Mouse (Mus musculus): ENCODE measurements around the gene Vmn2r11. TPM values are rescaled to one million over a fixed set of nuclear protein-coding genes. Genes with fewer than 3 reads are reported as not detected.
"Not testable (repeated sequence)": the region's sequence is repeated elsewhere in the genome, so short reads cannot be mapped to it uniquely, and the experiment has no call there.

The Vmn2r11 gene
- polyA plus RNA-seq (2014; fragmentation: Nextera tagmentation; extraction: Ambion mirVana), result not detected in 2 replicates

DNA sequence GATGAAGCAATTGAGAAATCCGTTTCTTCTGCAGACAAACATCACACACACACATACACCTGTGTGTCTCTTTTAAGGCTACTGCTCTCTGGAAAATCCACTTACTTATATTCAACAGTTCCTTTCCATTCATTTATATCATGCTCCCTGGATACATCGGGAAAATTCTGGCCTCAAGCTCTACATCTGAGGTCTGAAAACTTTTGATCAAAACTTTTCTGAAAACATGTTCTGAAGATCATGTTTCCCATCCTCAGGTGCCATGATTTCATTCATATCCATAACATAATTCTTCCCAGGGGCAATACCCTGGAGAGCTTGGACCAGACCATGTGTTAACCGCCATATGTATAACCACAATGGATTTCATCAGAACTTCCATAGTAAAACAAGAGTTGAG lies at the start of gene Vmn2r11:
TSS of gene Vmn2r11 (minus strand) at position 101 of the 400 bp plus-strand sequence.
- 70% methylated on average over 3 of the region's 3 CpGs for WGBS (ENCODE audit: insufficient replicate concordance)

DNA sequence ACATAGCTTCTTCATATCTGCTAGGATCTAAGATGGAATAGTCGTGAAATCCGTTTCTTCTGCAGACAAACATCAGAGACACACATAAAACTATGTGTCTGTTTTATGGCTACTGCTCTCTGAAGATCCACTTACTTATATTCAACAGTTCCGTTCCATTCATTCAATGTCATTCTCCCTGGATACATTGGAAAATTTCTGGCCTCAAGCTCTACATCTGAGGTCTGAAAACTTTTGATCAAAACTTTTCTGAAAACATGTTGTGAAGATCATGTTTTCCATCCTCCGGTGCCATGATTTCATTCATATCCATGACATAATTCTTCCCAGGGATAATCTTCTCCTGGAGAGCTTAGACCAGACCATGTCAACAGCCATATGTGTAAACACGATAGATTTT lies 38.5 kb upstream of the Vmn2r11 start, which contains the start of gene Vmn2r12:
TSS of gene Vmn2r12 (minus strand) at position 101 of the 400 bp plus-strand sequence.
- not testable (repeated sequence) for H3K9me3 ChIP-seq (replicated peaks; ENCODE audit: control insufficient read depth, low read length); H3K4me3 ChIP-seq (ENCODE audit: low read depth, low read length); ATAC-seq (replicated peaks; ENCODE audit: insufficient number of reproducible peaks, low FRiP score, low TSS enrichment); H3K4me1 ChIP-seq (ENCODE audit: control insufficient read depth, insufficient read depth, low read length); H3K9ac ChIP-seq (ENCODE audit: low read depth, low read length); H3K27ac ChIP-seq (ENCODE audit: low read depth, low read length); H3K27me3 ChIP-seq (ENCODE audit: control insufficient read depth, insufficient read depth, low read length); H3K4me2 ChIP-seq; H3K36me3 ChIP-seq (ENCODE audit: control insufficient read depth, insufficient read depth, low read length)
- WGBS (ENCODE audit: insufficient replicate concordance), result 73% methylated on average over 5 of the region's 5 CpGs

More for the DNA sequence above, at the start of gene Vmn2r11:
- not testable (repeated sequence) for H3K4me1 ChIP-seq (ENCODE audit: control insufficient read depth, insufficient read depth, low read length); H3K27ac ChIP-seq (ENCODE audit: low read depth, low read length); H3K4me2 ChIP-seq; H3K27me3 ChIP-seq (ENCODE audit: control insufficient read depth, insufficient read depth, low read length); H3K9ac ChIP-seq (ENCODE audit: low read depth, low read length); H3K36me3 ChIP-seq (ENCODE audit: control insufficient read depth, insufficient read depth, low read length); H3K9me3 ChIP-seq (replicated peaks; ENCODE audit: control insufficient read depth, low read length); H3K4me3 ChIP-seq (ENCODE audit: low read depth, low read length); ATAC-seq (replicated peaks; ENCODE audit: insufficient number of reproducible peaks, low FRiP score, low TSS enrichment)

DNA sequence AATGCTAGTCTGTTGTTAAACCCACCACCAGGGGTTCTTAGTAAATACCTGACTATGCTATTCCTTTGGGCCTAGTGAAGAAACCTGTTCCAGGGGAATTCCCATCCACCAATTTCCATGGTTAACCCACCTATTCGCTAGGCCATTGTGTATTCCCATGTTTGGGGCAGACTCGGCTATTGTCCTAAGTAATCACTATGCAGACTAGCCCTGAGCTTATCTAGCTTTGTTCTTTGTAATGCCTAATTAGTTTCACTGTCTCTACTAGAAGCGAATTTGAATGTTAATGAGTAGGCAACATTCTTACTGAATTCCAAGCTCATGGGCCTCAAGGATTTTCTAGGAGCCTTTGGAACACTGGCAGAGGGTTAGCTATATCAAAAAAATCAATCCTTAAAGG lies 37.1 kb upstream of the Vmn2r11 start:
- not testable (repeated sequence) for H3K9me3 ChIP-seq (replicated peaks; ENCODE audit: control insufficient read depth, low read length); H3K4me1 ChIP-seq (ENCODE audit: control insufficient read depth, insufficient read depth, low read length); H3K36me3 ChIP-seq (ENCODE audit: control insufficient read depth, insufficient read depth, low read length); H3K9ac ChIP-seq (ENCODE audit: low read depth, low read length); ATAC-seq (replicated peaks; ENCODE audit: insufficient number of reproducible peaks, low FRiP score, low TSS enrichment); H3K27me3 ChIP-seq (ENCODE audit: control insufficient read depth, insufficient read depth, low read length); H3K4me3 ChIP-seq (ENCODE audit: low read depth, low read length); H3K4me2 ChIP-seq; H3K27ac ChIP-seq (ENCODE audit: low read depth, low read length)
- 78% methylated on average over 3 of the region's 3 CpGs for WGBS (ENCODE audit: insufficient replicate concordance)

DNA sequence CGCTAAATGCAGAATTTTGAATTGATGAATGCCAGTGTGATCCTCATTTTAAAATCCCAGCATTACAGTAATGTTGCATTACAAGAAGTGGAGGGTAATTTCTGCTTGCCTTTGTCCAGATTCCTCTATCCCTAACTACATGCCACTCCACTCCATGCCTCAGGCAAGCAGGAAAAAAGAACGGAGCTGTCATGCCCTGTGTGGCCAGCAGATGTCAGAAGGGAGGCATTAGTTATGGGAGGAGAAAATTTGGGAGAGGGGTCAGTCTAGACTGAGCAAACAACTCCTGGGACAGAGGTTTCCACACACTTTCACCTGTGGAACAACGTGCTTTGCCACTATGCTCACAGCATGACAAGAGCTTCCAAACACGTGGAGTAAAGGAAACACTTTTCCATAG lies 12.6 kb upstream of the Vmn2r11 start:
- H3K27me3 ChIP-seq (ENCODE audit: control insufficient read depth, insufficient read depth, low read length); ATAC-seq (replicated peaks; ENCODE audit: insufficient number of reproducible peaks, low FRiP score, low TSS enrichment); H3K4me1 ChIP-seq (ENCODE audit: control insufficient read depth, insufficient read depth, low read length); H3K9me3 ChIP-seq (replicated peaks; ENCODE audit: control insufficient read depth, low read length); H3K27ac ChIP-seq (ENCODE audit: low read depth, low read length); H3K36me3 ChIP-seq (ENCODE audit: control insufficient read depth, insufficient read depth, low read length); H3K4me3 ChIP-seq (ENCODE audit: low read depth, low read length); H3K4me2 ChIP-seq; H3K9ac ChIP-seq (ENCODE audit: low read depth, low read length): not testable (repeated sequence)
- WGBS (ENCODE audit: insufficient replicate concordance), result 35% methylated on average over 4 of the region's 4 CpGs

DNA sequence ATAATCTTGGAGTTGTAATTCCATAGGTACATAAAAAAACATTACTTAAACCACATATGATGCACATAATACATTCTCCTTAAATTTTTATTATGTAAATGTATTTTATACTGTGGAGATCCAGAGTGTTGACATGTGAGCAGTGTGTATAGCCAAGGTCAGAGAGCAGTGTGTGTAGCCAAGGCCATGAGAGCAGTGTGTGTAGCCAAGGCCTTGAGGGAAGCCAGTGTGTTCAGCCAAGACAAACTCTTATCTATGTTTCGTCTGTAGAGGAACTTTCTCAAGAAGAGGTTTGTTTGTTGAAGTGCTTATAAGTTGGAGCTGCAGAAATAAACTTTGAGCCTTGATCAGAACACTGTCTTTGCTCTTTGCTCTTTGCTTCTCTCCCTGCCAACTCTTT lies 4.1 kb downstream of the Vmn2r11 start:
- H3K27ac ChIP-seq (ENCODE audit: low read depth, low read length), result no peak overlapping the region
- no peak overlapping the region for H3K4me3 ChIP-seq (ENCODE audit: low read depth, low read length)
- no peaks in the 10 kb centered on the region for H3K4me1 ChIP-seq (ENCODE audit: control insufficient read depth, insufficient read depth, low read length)
- no peak for ATAC-seq (replicated peaks; ENCODE audit: insufficient number of reproducible peaks, low FRiP score, low TSS enrichment)
- no peaks in the 10 kb centered on the region for H3K27me3 ChIP-seq (ENCODE audit: control insufficient read depth, insufficient read depth, low read length)
- H3K9me3 ChIP-seq (replicated peaks; ENCODE audit: control insufficient read depth, low read length), result no peaks in the 10 kb centered on the region
- H3K36me3 ChIP-seq (ENCODE audit: control insufficient read depth, insufficient read depth, low read length), result no peaks in the 10 kb centered on the region
- WGBS (ENCODE audit: insufficient replicate concordance), result 62% methylated on average over 1 of the region's 1 CpGs
- H3K9ac ChIP-seq (ENCODE audit: low read depth, low read length), result no peak overlapping the region
- H3K4me2 ChIP-seq, result no peak overlapping the region

DNA sequence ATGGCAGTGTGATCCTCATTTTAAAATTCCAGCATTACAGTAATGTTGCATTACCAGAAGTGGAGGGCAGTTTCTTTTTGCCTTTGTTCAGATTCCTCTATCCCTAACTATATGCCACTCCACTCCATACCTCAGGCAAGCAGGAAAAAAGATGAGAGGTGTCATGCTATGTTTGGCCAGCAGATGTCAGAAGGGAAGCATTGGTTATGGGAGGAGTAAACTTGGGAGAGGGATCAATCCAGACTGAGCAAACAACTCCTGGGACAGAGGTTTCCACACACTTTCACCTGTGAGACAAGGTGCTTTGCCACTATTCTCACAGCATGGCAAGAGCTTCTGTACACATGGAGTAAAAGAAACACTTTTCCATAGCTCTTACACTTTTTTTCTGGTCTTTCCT lies 26.8 kb downstream of the Vmn2r11 start:
- no peaks in the 10 kb centered on the region for H3K36me3 ChIP-seq (ENCODE audit: control insufficient read depth, insufficient read depth, low read length)
- no peak for ATAC-seq (replicated peaks; ENCODE audit: insufficient number of reproducible peaks, low FRiP score, low TSS enrichment)
- H3K9ac ChIP-seq (ENCODE audit: low read depth, low read length), result no peak overlapping the region

DNA sequence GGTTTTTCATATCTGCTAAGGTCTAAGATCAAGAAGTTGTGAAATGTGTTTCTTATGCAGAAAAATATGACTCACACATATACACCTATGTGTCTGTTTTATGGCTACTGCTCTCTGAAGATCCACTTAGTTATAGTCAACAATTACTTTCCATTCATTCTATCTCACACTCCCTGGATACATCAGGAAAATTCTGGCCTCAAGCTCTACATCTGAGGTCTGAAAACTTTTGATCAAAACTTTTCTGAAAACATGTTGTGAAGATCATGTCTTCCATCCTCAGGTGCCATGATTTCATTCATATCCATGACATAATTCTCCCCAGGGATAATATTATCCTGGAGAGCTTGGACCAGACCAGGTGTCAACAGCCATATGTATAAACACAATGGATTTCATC lies 52.9 kb downstream of the Vmn2r11 start, which contains the start of gene Vmn2r10:
TSS of gene Vmn2r10 (minus strand) at position 101 of the 400 bp plus-strand sequence.
- not testable (repeated sequence) for H3K4me3 ChIP-seq (ENCODE audit: low read depth, low read length); H3K27me3 ChIP-seq (ENCODE audit: control insufficient read depth, insufficient read depth, low read length); H3K4me1 ChIP-seq (ENCODE audit: control insufficient read depth, insufficient read depth, low read length); H3K4me2 ChIP-seq; ATAC-seq (replicated peaks; ENCODE audit: insufficient number of reproducible peaks, low FRiP score, low TSS enrichment); H3K9ac ChIP-seq (ENCODE audit: low read depth, low read length); H3K27ac ChIP-seq (ENCODE audit: low read depth, low read length); H3K9me3 ChIP-seq (replicated peaks; ENCODE audit: control insufficient read depth, low read length); H3K36me3 ChIP-seq (ENCODE audit: control insufficient read depth, insufficient read depth, low read length)

More for the DNA sequence above, 26.8 kb downstream of the Vmn2r11 start:
- H3K9me3 ChIP-seq (replicated peaks; ENCODE audit: control insufficient read depth, low read length), result no peaks in the 10 kb centered on the region
- H3K4me1 ChIP-seq (ENCODE audit: control insufficient read depth, insufficient read depth, low read length), result no peaks in the 10 kb centered on the region
- H3K27ac ChIP-seq (ENCODE audit: low read depth, low read length), result no peak overlapping the region
- H3K4me2 ChIP-seq, result no peak overlapping the region
- no peaks in the 10 kb centered on the region for H3K27me3 ChIP-seq (ENCODE audit: control insufficient read depth, insufficient read depth, low read length)
- H3K4me3 ChIP-seq (ENCODE audit: low read depth, low read length), result no peak overlapping the region

Other genes starting within 250 kb of the Vmn2r11 start
- gene Vmn2r9, start 207.0 kb downstream of the Vmn2r11 start, polyA plus RNA-seq (2014; fragmentation: Nextera tagmentation; extraction: Ambion mirVana), result not detected in 2 replicates
- not detected in 2 replicates for gene Vmn2r10, start 53.0 kb downstream of the Vmn2r11 start, polyA plus RNA-seq (2014; fragmentation: Nextera tagmentation; extraction: Ambion mirVana)
- not detected in 2 replicates for gene Vmn2r12, start 38.4 kb upstream of the Vmn2r11 start, polyA plus RNA-seq (2014; fragmentation: Nextera tagmentation; extraction: Ambion mirVana)
- gene Vmn2r13, start 132.6 kb upstream of the Vmn2r11 start, polyA plus RNA-seq (2014; fragmentation: Nextera tagmentation; extraction: Ambion mirVana), result not detected in 2 replicates
- not detected in 2 replicates for gene Vmn2r14, start 165.1 kb upstream of the Vmn2r11 start, polyA plus RNA-seq (2014; fragmentation: Nextera tagmentation; extraction: Ambion mirVana)
- gene Vmn2r15, start 238.1 kb upstream of the Vmn2r11 start, polyA plus RNA-seq (2014; fragmentation: Nextera tagmentation; extraction: Ambion mirVana), result not detected in 2 replicates